Mouse (Mus musculus) Muller cell, postnatal 12 days (primary cell): ENCODE data around the gene Olfr502.
"Not testable (repeated sequence)": the region's sequence is repeated elsewhere in the genome, so short reads cannot be mapped to it uniquely, and the experiment has no call there.

ENCODE experiments used
- DNase-seq: peaks from one replicate; pipeline ENCODE4 v3.0.0-alpha.2; 2015; ENCODE audit errors: inconsistent ontology term

Gene Olfr502

GRCm38 (mm10) chr7:108524965-108525364 is at the start of gene Olfr502:
TSS of gene Olfr502 (minus strand) at chr7:108525065.
- no peak for DNase-seq

- no peak for DNase-seq
Observed at GRCm38 (mm10) chr7:108565693-108566092, 40.8 kb upstream of the Olfr502 start, which contains the start of gene Olfr504. TSS of gene Olfr504 (minus strand) at chr7:108565793.

- DNase-seq = not testable (repeated sequence)
Observed at GRCm38 (mm10) chr7:108544227-108544626, 19.4 kb upstream of the Olfr502 start, which contains the start of gene Olfr503. TSS of gene Olfr503 (plus strand) at chr7:108544527.

GRCm38 (mm10) chr7:108542416-108542815 is 17.6 kb upstream of the Olfr502 start:
- no peak for DNase-seq
